28 mouse cellular contexts compared by ENCODE assay signal in the genomic region with DNA sequence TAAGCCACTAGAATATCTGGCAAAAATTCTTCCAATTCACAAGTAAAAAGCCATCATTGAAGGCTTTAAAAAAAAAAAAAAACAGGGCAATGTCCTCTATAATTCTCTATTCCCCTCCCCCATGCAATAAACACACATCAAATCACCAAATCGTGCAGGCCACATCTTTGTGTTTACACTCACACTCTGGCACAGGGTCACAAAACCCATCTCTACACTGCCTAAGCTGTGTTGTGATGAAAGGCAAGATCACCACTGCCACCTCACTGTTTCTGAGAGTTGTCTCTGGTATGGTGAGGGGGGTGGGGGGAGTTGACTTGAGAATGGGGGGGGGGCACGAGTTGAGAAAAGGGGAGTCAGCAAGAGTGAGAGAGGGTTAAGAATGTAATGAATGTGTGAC. TPM values are rescaled to one million over a fixed set of nuclear protein-coding genes. Genes with fewer than 3 reads are reported as not detected.
"Had no signal": no experiment of that assay in that cellular context is flagged by ENCODE, and none has a peak within 500 bp of the region (broad histone marks: within the 10 kb centered on the region; RNA-seq: fewer than 3 reads in every experiment).

No protein-coding gene starts in this region.

- H3K27me3 ChIP-seq: embryonic facial prominence, embryonic 12.5 days; embryonic facial prominence, embryonic 13.5 days; embryonic facial prominence, embryonic 15.5 days; forebrain, embryonic 12.5 days; forebrain, embryonic 13.5 days; forebrain, embryonic 15.5 days had no signal

- H3K36me3 ChIP-seq: embryonic facial prominence, embryonic 10.5 days; embryonic facial prominence, embryonic 12.5 days; embryonic facial prominence, embryonic 13.5 days; embryonic facial prominence, embryonic 15.5 days; forebrain, embryonic 10.5 days; forebrain, embryonic 12.5 days; forebrain, embryonic 15.5 days had no signal

- H3K27ac ChIP-seq: embryonic facial prominence, embryonic 10.5 days; embryonic facial prominence, embryonic 12.5 days; embryonic facial prominence, embryonic 13.5 days; embryonic facial prominence, embryonic 15.5 days; forebrain, embryonic 10.5 days; forebrain, embryonic 12.5 days; forebrain, embryonic 13.5 days; forebrain, embryonic 15.5 days; gastrocnemius, adult 2 months had no signal

- H3K4me2 ChIP-seq: embryonic facial prominence, embryonic 12.5 days; embryonic facial prominence, embryonic 13.5 days; embryonic facial prominence, embryonic 15.5 days; forebrain, embryonic 12.5 days; forebrain, embryonic 13.5 days; forebrain, embryonic 15.5 days had no signal

- DNase-seq: cerebellum, adult 18-20 months; cerebellum, adult 2 months; cerebellum, adult 8-10 months; cerebellum, adult 9-10 months; cerebellum, adult 9-11 months; cerebellum, postnatal 10 days; cerebellum, postnatal 14 days; cerebellum, postnatal 25 days; cerebellum, postnatal 36 days; embryo, embryonic 11 days; forebrain, postnatal 0 days; gastrocnemius, adult 2 months; gastrocnemius, postnatal 10 days; gastrocnemius, postnatal 14 days; gastrocnemius, postnatal 25 days; gastrocnemius, postnatal 36 days; heart, adult 18-20 months had no signal

- H3K9me3 ChIP-seq: embryonic facial prominence, embryonic 10.5 days; embryonic facial prominence, embryonic 12.5 days; embryonic facial prominence, embryonic 13.5 days; embryonic facial prominence, embryonic 15.5 days; forebrain, embryonic 10.5 days; forebrain, embryonic 12.5 days; forebrain, embryonic 13.5 days; forebrain, embryonic 15.5 days had no signal

- H3K4me1 ChIP-seq: embryonic facial prominence, embryonic 10.5 days; embryonic facial prominence, embryonic 12.5 days; embryonic facial prominence, embryonic 15.5 days; forebrain, embryonic 10.5 days; forebrain, embryonic 12.5 days; forebrain, embryonic 13.5 days; forebrain, embryonic 15.5 days had no signal

- H3K4me3 ChIP-seq: embryonic facial prominence, embryonic 10.5 days; embryonic facial prominence, embryonic 12.5 days; embryonic facial prominence, embryonic 13.5 days; embryonic facial prominence, embryonic 15.5 days; erythroblast, embryonic 14.5 days; forebrain, embryonic 10.5 days; forebrain, embryonic 12.5 days; forebrain, embryonic 13.5 days; forebrain, embryonic 15.5 days; gastrocnemius, adult 2 months had no signal

- H3K9ac ChIP-seq: embryonic facial prominence, embryonic 12.5 days; embryonic facial prominence, embryonic 13.5 days; embryonic facial prominence, embryonic 15.5 days; forebrain, embryonic 12.5 days; forebrain, embryonic 13.5 days; forebrain, embryonic 15.5 days; forebrain, postnatal 0 days had no signal

- ATAC-seq: forebrain, embryonic 13.5 days; forebrain, embryonic 14.5 days; forebrain, embryonic 15.5 days; forebrain, embryonic 16.5 days; forebrain, postnatal 0 days had no signal

RNA-seq across cellular contexts. Expression of a gene that starts 33.4 kb away (rescaled TPM):
- polyA plus RNA-seq: erythroblast, embryonic 14.5 days had no signal
